Mouse (Mus musculus) adrenal gland, adult 8-10 months (tissue): ENCODE results near the gene Efcc1. TPM values are rescaled to one million over a fixed set of nuclear protein-coding genes. Genes with fewer than 3 reads are reported as not detected.

Experiments
- DNase-seq: peaks from one replicate; pipeline ENCODE4 v3.0.0; 2022
- total RNA-seq, 4 experiments: library from RNA; stranded (reverse); gene quantifications; 2 replicates each; pipeline ENCODE4 v1.2.4; 2022

The Efcc1 gene
- total RNA-seq, 4 experiments from 2014 or later, result 0.54 to 0.78 (median 0.65) TPM

GRCm38 (mm10) chr6:87779174-87780165 lies 48.8 kb downstream of the Efcc1 start:
- no peak for DNase-seq

GRCm38 (mm10) chr6:87780546-87781301 lies 50.1 kb downstream of the Efcc1 start:
- no peak for DNase-seq

- DNase-seq, result no peak
Measured at GRCm38 (mm10) chr6:87784033-87784432, 53.4 kb downstream of the Efcc1 start.

GRCm38 (mm10) chr6:87786621-87787020 lies 56.0 kb downstream of the Efcc1 start:
- DNase-seq, result no peak

GRCm38 (mm10) chr6:87787108-87787890 lies 56.6 kb downstream of the Efcc1 start:
- DNase-seq, result no peak

GRCm38 (mm10) chr6:87788266-87788895 lies 57.7 kb downstream of the Efcc1 start:
- no peak for DNase-seq

- DNase-seq, result no peak
Measured at GRCm38 (mm10) chr6:87788896-87789587, 58.4 kb downstream of the Efcc1 start.

GRCm38 (mm10) chr6:87789791-87790190 lies 59.1 kb downstream of the Efcc1 start:
- no peak for DNase-seq

- DNase-seq, result no peak
Measured at GRCm38 (mm10) chr6:87790779-87791480, 60.3 kb downstream of the Efcc1 start.

GRCm38 (mm10) chr6:87791826-87792225 lies 61.2 kb downstream of the Efcc1 start:
- no peak for DNase-seq

- DNase-seq, result no peak
Measured at GRCm38 (mm10) chr6:87793821-87794510, 63.3 kb downstream of the Efcc1 start.

GRCm38 (mm10) chr6:87795385-87796150 lies 64.9 kb downstream of the Efcc1 start:
- no peak for DNase-seq

GRCm38 (mm10) chr6:87796251-87796880 lies 65.7 kb downstream of the Efcc1 start:
- DNase-seq, result no peak

- DNase-seq, result no peak
Measured at GRCm38 (mm10) chr6:87797321-87797720, 66.7 kb downstream of the Efcc1 start.

GRCm38 (mm10) chr6:87799576-87799975 lies 68.9 kb downstream of the Efcc1 start:
- no peak for DNase-seq

- DNase-seq, result no peak
Measured at GRCm38 (mm10) chr6:87802462-87802861, 71.8 kb downstream of the Efcc1 start.

- no peak for DNase-seq
Measured at GRCm38 (mm10) chr6:87804036-87804435, 73.4 kb downstream of the Efcc1 start.

- no peak for DNase-seq
Measured at GRCm38 (mm10) chr6:87804886-87805285, 74.2 kb downstream of the Efcc1 start.

- DNase-seq, result no peak
Measured at GRCm38 (mm10) chr6:87805448-87805847, 74.8 kb downstream of the Efcc1 start.
